In genomic region chr16:73108021-73108452, GRCm38 (mm10) we compare ENCODE assay signal across 13 mouse cellular contexts.
DNase-seq lines count a peak whose midpoint lies in the region; ATAC-seq and TF ChIP-seq lines count a peak whose summit lies in the region.
"Had no signal": no experiment of that assay in that cellular context is flagged by ENCODE, and none has a peak within 500 bp of the region (broad histone marks: within the 10 kb centered on the region; RNA-seq: fewer than 3 reads in every experiment).

No protein-coding gene starts in this region.

- no peak overlapping the region for H3K4me2 ChIP-seq in midbrain, embryonic 11.5 days
- peak overlapping the region; percentile 22 for H3K4me2 ChIP-seq in hindbrain, postnatal 0 days (ENCODE audit: low read depth, low read length)
- H3K4me2 ChIP-seq: liver, embryonic 13.5 days had no signal

- ATAC-seq in midbrain, embryonic 11.5 days (ENCODE audit: low FRiP score) = peak; percentile 72
- peak; percentile 93 for ATAC-seq in hindbrain, postnatal 0 days
- ATAC-seq in granulocyte monocyte progenitor cell, adult 5-6 weeks (replicated peaks; ENCODE audit: poor library complexity, severe bottlenecking) = no peak

- DNase-seq in midbrain, embryonic 11.5 days (ENCODE audit: low spot score, missing footprints) = no peak
- DNase-seq in midbrain, embryonic 10.5 days (ENCODE audit: low spot score) = no peak
- DNase-seq in cerebellum, postnatal 25 days = peak; percentile 54 to 59
- DNase-seq in hindbrain, postnatal 0 days (ENCODE audit: low spot score) = peak; percentile 84
- DNase-seq in retina, embryonic 14.5 days (ENCODE audit: low spot score) = peak; percentile 51
- no peak for DNase-seq in gastrocnemius, postnatal 25 days
- DNase-seq in kidney, postnatal 36 days = no peak
- DNase-seq: adrenal gland, postnatal 10 days; heart, adult 18-20 months; layer of hippocampus, postnatal 36 days; liver, embryonic 13.5 days had no signal

- H3K9me3 ChIP-seq in midbrain, embryonic 11.5 days (ENCODE audit: control insufficient read depth, low read length) = no peaks in the 10 kb centered on the region
- no peaks in the 10 kb centered on the region for H3K9me3 ChIP-seq in midbrain, embryonic 10.5 days (replicated peaks)
- H3K9me3 ChIP-seq in hindbrain, postnatal 0 days (ENCODE audit: low read length) = no peaks in the 10 kb centered on the region
- H3K9me3 ChIP-seq: liver, embryonic 13.5 days had no signal

- 79% methylated on average over 7 of the region's 7 CpGs for WGBS in midbrain, embryonic 11.5 days
- WGBS in midbrain, embryonic 10.5 days = 89% methylated on average over 7 of the region's 7 CpGs
- 27% methylated on average over 7 of the region's 7 CpGs for WGBS in hindbrain, postnatal 0 days

- peak; percentile 44 for TF ChIP-seq CTCF in hindbrain, postnatal 0 days (IDR thresholded peaks at IDR 0.05; ENCODE audit: low read depth)

- no peak overlapping the region for H3K27ac ChIP-seq in midbrain, embryonic 11.5 days (ENCODE audit: low read depth, low read length)
- H3K27ac ChIP-seq in midbrain, embryonic 10.5 days (replicated peaks) = no peak overlapping the region
- peak overlapping the region; percentile 12; the same call in 1 of the 2 replicates for H3K27ac ChIP-seq in hindbrain, postnatal 0 days
- H3K27ac ChIP-seq: liver, embryonic 13.5 days; macrophage had no signal

- H3K9ac ChIP-seq in midbrain, embryonic 11.5 days (ENCODE audit: low read length) = no peak overlapping the region
- H3K9ac ChIP-seq in hindbrain, postnatal 0 days (replicated peaks; ENCODE audit: low read length) = no peak overlapping the region
- H3K9ac ChIP-seq: liver, embryonic 13.5 days had no signal

- no peaks in the 10 kb centered on the region for H3K36me3 ChIP-seq in midbrain, embryonic 11.5 days (ENCODE audit: control insufficient read depth, insufficient read depth, low read length)
- H3K36me3 ChIP-seq in midbrain, embryonic 10.5 days = no peaks in the 10 kb centered on the region
- no peaks in the 10 kb centered on the region for H3K36me3 ChIP-seq in hindbrain, postnatal 0 days (ENCODE audit: insufficient read depth, low read length)
- H3K36me3 ChIP-seq: liver, embryonic 13.5 days had no signal

- H3K27me3 ChIP-seq in midbrain, embryonic 11.5 days (ENCODE audit: control insufficient read depth, insufficient read depth, low read length) = no peaks in the 10 kb centered on the region
- no peaks in the 10 kb centered on the region for H3K27me3 ChIP-seq in midbrain, embryonic 10.5 days (ENCODE audit: low read depth, poor library complexity, severe bottlenecking)
- no peaks in the 10 kb centered on the region for H3K27me3 ChIP-seq in hindbrain, postnatal 0 days (ENCODE audit: insufficient read depth, low read length)
- H3K27me3 ChIP-seq: liver, embryonic 13.5 days had no signal

- H3K4me1 ChIP-seq in midbrain, embryonic 11.5 days (ENCODE audit: control insufficient read depth, insufficient read depth, low read length) = no peaks in the 10 kb centered on the region
- H3K4me1 ChIP-seq in midbrain, embryonic 10.5 days = no peaks in the 10 kb centered on the region
- no peaks in the 10 kb centered on the region for H3K4me1 ChIP-seq in hindbrain, postnatal 0 days (ENCODE audit: insufficient read depth, low read length)
- H3K4me1 ChIP-seq: liver, embryonic 13.5 days had no signal

- H3K4me3 ChIP-seq in midbrain, embryonic 11.5 days (ENCODE audit: low read depth, low read length) = no peak overlapping the region
- H3K4me3 ChIP-seq in midbrain, embryonic 10.5 days = no peak overlapping the region
- no peak overlapping the region for H3K4me3 ChIP-seq in hindbrain, postnatal 0 days (ENCODE audit: low read length)
- H3K4me3 ChIP-seq: liver, embryonic 13.5 days had no signal

Comparison
In these comparisons a context has a peak if more than half of its experiments do, and no peak if none do; other contexts are left out.
1. DNase-seq: peak in cerebellum, postnatal 25 days (2 of 2), hindbrain, postnatal 0 days (single experiment) and retina, embryonic 14.5 days (single experiment); none in midbrain, embryonic 11.5 days (single experiment), midbrain, embryonic 10.5 days (single experiment), gastrocnemius, postnatal 25 days (single experiment) and kidney, postnatal 36 days (0 of 2).